In genomic region chr9:66787821-66788220, GRCm38 (mm10) we compare ENCODE assay signal across 8 mouse cellular contexts. TPM values are rescaled to one million over a fixed set of nuclear protein-coding genes. Genes with fewer than 3 reads are reported as not detected.
DNase-seq lines count a peak whose midpoint lies in the region.

No protein-coding gene starts in this region.

- peak; percentile 18 for DNase-seq in adrenal gland, postnatal 10 days
- DNase-seq in adrenal gland, postnatal 4 days (ENCODE audit: low spot score in 2 of 2), result no peak
- DNase-seq in kidney, adult 9 months, result peak; percentile 74
- DNase-seq in kidney, adult 18-20 months, result no peak
- peak; percentile 36 for DNase-seq in CD4-positive helper T cell, adult 2 months (ENCODE audit: low read depth, low spot score)
- peak; percentile 35 for DNase-seq in embryo, embryonic 9.5 days (ENCODE audit: extremely low spot score)
- DNase-seq in spleen, adult 12 weeks (ENCODE audit: low spot score), result no peak
- no peak for DNase-seq in urinary bladder, postnatal 14 days (ENCODE audit: low spot score)

RNA-seq across cellular contexts. Expression of gene Aph1b, which starts 7.5 kb away (rescaled TPM):
- total RNA-seq in adrenal gland, postnatal 10 days (2021), result 1 to 10 TPM; 3.4 to 5.1 TPM
- 1 to 10 TPM; 6.0 to 6.8 TPM for total RNA-seq in adrenal gland, postnatal 4 days (2021)

RNA-seq across cellular contexts. Expression of gene Gm10647, which starts 9.0 kb away (rescaled TPM):
- under 1 TPM in 1 of 2 experiments, not detected in 1; 0.27 TPM for total RNA-seq in adrenal gland, postnatal 10 days (2021)
- total RNA-seq in adrenal gland, postnatal 4 days (2021), result under 1 TPM; 0.36 to 0.45 TPM

RNA-seq across cellular contexts. Expression of gene Aph1c, which starts 46.7 kb away (rescaled TPM):
- total RNA-seq in adrenal gland, postnatal 10 days (2021), result 1 to 10 TPM; 4.5 to 5.8 TPM
- 10 to 100 TPM in 1 of 2 experiments, 1 to 10 TPM in 1; 9.6 to 10.4 TPM for total RNA-seq in adrenal gland, postnatal 4 days (2021)

Comparison
In these comparisons a context has a peak if more than half of its experiments do, and no peak if none do; other contexts are left out.
1. DNase-seq: peak in adrenal gland, postnatal 10 days (single experiment), kidney, adult 9 months (single experiment), CD4-positive helper T cell, adult 2 months (single experiment) and embryo, embryonic 9.5 days (single experiment); none in adrenal gland, postnatal 4 days (0 of 2), kidney, adult 18-20 months (single experiment), spleen, adult 12 weeks (single experiment) and urinary bladder, postnatal 14 days (single experiment).